Mouse (Mus musculus) lung, postnatal 0 days (tissue): ENCODE measurements at regions not wholly inside any gene's neighbourhood (a gene's known extent, or its start where the extent isn't known, plus 50 kb on each side); places are given as distances from the start of the nearest gene placed in this dataset.

ENCODE experiments used
- ATAC-seq: fragments of 200-750 bp; cut with Nextera tagmentation; 2 replicates; pipeline ENCODE4 v1.8.0; 2017; ENCODE audit warnings: moderate library complexity
- DNase-seq: peaks from one replicate; pipeline ENCODE4 v3.0.0-alpha.2; 2016; ENCODE audit warnings: low spot score
- H3K27ac ChIP-seq: fragments of 300-500 bp; sonication (generic); 2 replicates; pipeline ENCODE4 v1.5.1; 2014; ENCODE audit warnings: antibody characterized with exemption, mild to moderate bottlenecking, low read length, mixed read lengths
- H3K27me3 ChIP-seq: fragments of 300-500 bp; sonication (generic); replicated peaks from 2 replicates; pipeline ENCODE4 v1.6.1; 2014; ENCODE audit warnings: low read length, mixed read lengths; ENCODE audit not compliant: insufficient read depth
- H3K36me3 ChIP-seq: fragments of 300-500 bp; sonication (generic); 2 replicates; pipeline ENCODE4 v1.6.1; 2014; ENCODE audit warnings: low read length, mixed read lengths; ENCODE audit not compliant: insufficient read depth
- H3K4me1 ChIP-seq: fragments of 300-500 bp; sonication (generic); 2 replicates; pipeline ENCODE4 v1.6.1; 2014; ENCODE audit warnings: antibody characterized with exemption, low read depth, low read length, mixed read lengths; ENCODE audit not compliant: insufficient read depth
- H3K4me2 ChIP-seq: fragments of 300-500 bp; sonication (generic); replicated peaks from 2 replicates; pipeline ENCODE4 v1.6.1; 2014; ENCODE audit warnings: low read depth, mild to moderate bottlenecking, low read length, moderate library complexity, mixed read lengths
- H3K4me3 ChIP-seq: fragments of 300-500 bp; sonication (generic); 2 replicates; pipeline ENCODE4 v1.5.1; 2014; ENCODE audit warnings: low read depth, low read length
- H3K9ac ChIP-seq: fragments of 300-500 bp; sonication (generic); replicated peaks from 2 replicates; pipeline ENCODE4 v1.6.1; 2014; ENCODE audit warnings: low read depth, mild to moderate bottlenecking
- H3K9me3 ChIP-seq: fragments of 300-500 bp; sonication (generic); 2 replicates; pipeline ENCODE4 v1.6.1; 2016; ENCODE audit warnings: low read length, mixed read lengths
- CTCF ChIP-seq: IDR thresholded peaks from 2 replicates; pipeline ENCODE4 v1.5.1; 2016; ENCODE audit warnings: antibody characterized with exemption, mild to moderate bottlenecking
- EP300 ChIP-seq: IDR thresholded peaks from 2 replicates; pipeline ENCODE4 v1.6.1; 2016; ENCODE audit warnings: antibody characterized with exemption, mild to moderate bottlenecking, control low read depth
- WGBS: fragments of 180-500 bp; shearing (Covaris S2); extraction: QIAGEN DNeasy Blood & Tissue Kit; methylation state at CpG from one replicate; pipeline ENCODE4 v1.1.7; 2014; 5-methylcytosine and 5-hydroxymethylcytosine counted together

DNA sequence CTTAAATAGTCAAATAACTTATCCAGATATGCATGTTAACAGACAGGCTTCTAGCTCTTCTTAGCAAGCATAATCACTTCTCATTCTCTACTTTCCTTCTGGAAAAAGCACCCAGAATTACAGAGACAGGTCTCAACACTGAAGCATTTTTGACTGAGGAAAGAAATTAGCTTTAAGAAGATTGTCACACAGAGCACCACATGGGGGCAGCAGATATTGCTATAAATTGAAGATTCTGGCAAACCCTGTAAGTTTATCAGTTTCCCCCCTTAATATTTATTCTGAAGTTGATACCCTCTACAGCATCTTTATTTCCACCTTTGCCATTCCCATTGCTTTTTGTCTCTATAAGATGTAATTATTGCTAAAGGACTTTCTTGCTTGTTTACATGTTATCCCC lies 83.4 kb upstream of the Lrrc4c start:
- no peaks in the 10 kb centered on the region for H3K36me3 ChIP-seq
- ATAC-seq = no peak
- no peaks in the 10 kb centered on the region for H3K9me3 ChIP-seq
- H3K4me3 ChIP-seq = no peak overlapping the region
- DNase-seq = no peak
- no peak overlapping the region for H3K27ac ChIP-seq
- no peak overlapping the region for H3K4me2 ChIP-seq
- peak; percentile 40 for TF ChIP-seq CTCF
- TF ChIP-seq EP300 = no peak
- no peak overlapping the region for H3K9ac ChIP-seq
- H3K27me3 ChIP-seq = no peaks in the 10 kb centered on the region
- H3K4me1 ChIP-seq = no peaks in the 10 kb centered on the region

- Histone ChIP-seq H3K36me3 (no peaks in the 10 kb centered on the region), H3K4me3 (no peak overlapping the region), H3K9ac (no peak overlapping the region), H3K27me3 (no peaks in the 10 kb centered on the region), H3K4me2 (no peak overlapping the region), H3K9me3 (no peaks in the 10 kb centered on the region), H3K27ac (no peak overlapping the region), H3K4me1 (no peaks in the 10 kb centered on the region)
- DNase-seq (peak; percentile 26), ATAC-seq (peak; percentile 52; the same call in 1 of the 2 replicates)
- TF ChIP-seq EP300 = no peak
- no peak for TF ChIP-seq CTCF
These were observed 78.7 kb upstream of the Lrrc4c start for GRCm38 (mm10) chr2:96239246-96239645.

DNA sequence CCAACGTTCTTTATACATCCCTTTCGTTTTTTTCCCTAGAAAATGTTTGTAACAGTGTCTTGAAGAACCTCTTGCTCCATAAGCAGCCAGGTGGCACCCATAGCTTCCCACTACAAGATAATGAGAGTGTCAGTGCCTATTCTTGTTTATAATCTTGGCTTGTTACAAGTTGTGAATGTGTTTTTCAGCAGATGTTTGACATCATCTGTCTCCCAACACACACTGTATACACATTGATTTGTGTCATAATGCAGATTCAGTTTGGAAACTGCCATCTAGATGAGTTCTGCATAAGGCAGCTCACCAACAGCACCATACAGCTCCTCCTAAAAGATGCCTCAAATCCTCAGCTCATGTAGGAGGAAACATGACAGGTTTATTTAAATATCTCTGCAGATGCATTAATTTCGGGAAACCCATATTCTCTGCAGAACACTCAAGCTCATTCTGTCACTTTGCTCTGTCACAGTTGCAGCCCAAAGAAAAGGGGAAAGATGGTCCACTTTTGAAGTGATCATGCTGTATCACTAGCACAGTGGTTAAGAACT lies 77.4 kb upstream of the Lrrc4c start:
- no peaks in the 10 kb centered on the region for H3K36me3 ChIP-seq
- H3K9me3 ChIP-seq = no peaks in the 10 kb centered on the region
- 43% methylated on average over 3 of the region's 3 CpGs for WGBS
- H3K4me2 ChIP-seq = no peak overlapping the region
- peak; percentile 64 for ATAC-seq
- H3K4me1 ChIP-seq = no peaks in the 10 kb centered on the region
- H3K27me3 ChIP-seq = no peaks in the 10 kb centered on the region
- H3K9ac ChIP-seq = no peak overlapping the region
- no peak overlapping the region for H3K27ac ChIP-seq
- TF ChIP-seq CTCF (no peak), EP300 (peak; percentile 57; the same call in 1 of the 2 replicates)
- DNase-seq = peak; percentile 60
- no peak overlapping the region for H3K4me3 ChIP-seq

DNA sequence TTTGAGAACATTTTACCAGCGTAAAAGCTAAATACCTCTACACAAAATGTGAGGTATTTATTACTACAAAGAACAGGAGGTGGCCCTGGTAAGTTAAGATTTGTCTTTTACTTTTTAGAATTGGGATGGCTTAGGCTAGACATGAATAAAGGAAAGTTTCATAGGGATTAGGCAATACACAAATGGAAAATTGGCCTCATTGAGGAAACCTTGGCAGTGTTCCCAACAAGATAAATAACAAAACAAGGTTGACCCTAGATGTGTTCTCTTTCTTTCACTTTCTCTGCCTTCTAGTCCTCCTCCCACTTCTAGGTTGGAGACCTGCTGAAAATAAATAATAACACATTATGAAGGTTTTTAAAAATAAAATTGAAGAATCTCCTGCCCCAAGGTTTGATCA lies 64.3 kb upstream of the Lrrc4c start:
- Histone ChIP-seq H3K4me3 (no peak overlapping the region), H3K36me3 (no peaks in the 10 kb centered on the region), H3K27me3 (no peaks in the 10 kb centered on the region), H3K4me1 (no peaks in the 10 kb centered on the region), H3K9ac (no peak overlapping the region), H3K9me3 (no peaks in the 10 kb centered on the region), H3K27ac (no peak overlapping the region), H3K4me2 (no peak overlapping the region)
- ATAC-seq (no peak), DNase-seq (no peak)
- 79% methylated on average over 1 of the region's 1 CpGs for WGBS
- TF ChIP-seq EP300 (no peak), CTCF (no peak)

- Histone ChIP-seq H3K9me3 (no peaks in the 10 kb centered on the region), H3K27ac (no peak overlapping the region), H3K4me3 (no peak overlapping the region), H3K4me1 (no peaks in the 10 kb centered on the region), H3K27me3 (no peaks in the 10 kb centered on the region), H3K9ac (no peak overlapping the region), H3K4me2 (no peak overlapping the region), H3K36me3 (no peaks in the 10 kb centered on the region)
- no peak for DNase-seq
- 36% methylated on average over 1 of the region's 1 CpGs for WGBS
- no peak for TF ChIP-seq CTCF
- TF ChIP-seq EP300 = no peak
- ATAC-seq = no peak
These were observed 61.5 kb upstream of the Lrrc4c start for GRCm38 (mm10) chr2:96256491-96256890.
